Mouse (Mus musculus) gastrocnemius, postnatal 10 days (tissue): Measurements from ENCODE around the gene Ccdc17. TPM values are rescaled to one million over a fixed set of nuclear protein-coding genes. Genes with fewer than 3 reads are reported as not detected.
A peak's percentile ranks its signal among the peaks of the same experiment; 100 is the strongest.

Experiments
- DNase-seq: peaks from one replicate; pipeline ENCODE4 v3.0.0; 2021; ENCODE audit warnings: mixed read lengths
- long read RNA-seq, 2 experiments: library from polyadenylated mRNA; stranded (forward); transcript quantifications; one replicate each; pipeline ENCODE4 v2.0.0; 2021
- total RNA-seq, 2 experiments: library from RNA; stranded (reverse); gene quantifications; 2 replicates each; pipeline ENCODE4 v1.2.3; 2021

The Ccdc17 gene
- total RNA-seq = 1 to 10 TPM; 2.1 to 2.4 TPM
- long read RNA-seq, experiment 1, partial matches to known transcripts = 0 of 1 reads
- long read RNA-seq, experiment 1, other reads (novel, unspliced or antisense) = 0 of 1 reads
- long read RNA-seq, experiment 2, partial matches to known transcripts = 1 of 1 reads
- long read RNA-seq, experiment 2, other reads (novel, unspliced or antisense) = 0 of 1 reads

- DNase-seq = no peak
Measured at GRCm38 (mm10) chr4:116596379-116596778, at the start of gene Ccdc17. Ccdc17 (plus strand) TSS chr4:116596654.

- no peak for DNase-seq
Measured at GRCm38 (mm10) chr4:116550432-116550831, 46.0 kb upstream of the Ccdc17 start.

- DNase-seq = no peak
Measured at GRCm38 (mm10) chr4:116553035-116553434, 43.4 kb upstream of the Ccdc17 start.

- DNase-seq = peak; percentile 61
Measured at GRCm38 (mm10) chr4:116555413-116556300, 40.8 kb upstream of the Ccdc17 start, which contains the start of gene Tmem69. Tmem69 (minus strand) TSS chr4:116555936.

- DNase-seq = peak; percentile 90
Measured at GRCm38 (mm10) chr4:116556561-116557305, 39.7 kb upstream of the Ccdc17 start.

- DNase-seq = peak; percentile 97
Measured at GRCm38 (mm10) chr4:116557306-116558121, 38.9 kb upstream of the Ccdc17 start, which contains the start of gene Gpbp1l1. Gpbp1l1 (plus strand) TSS chr4:116557658.

- no peak for DNase-seq
Measured at GRCm38 (mm10) chr4:116558151-116558882, 38.1 kb upstream of the Ccdc17 start.

GRCm38 (mm10) chr4:116595793-116596192, 661 bp upstream of the Ccdc17 start:
- DNase-seq = no peak

GRCm38 (mm10) chr4:116596978-116597881, 776 bp downstream of the Ccdc17 start:
- peak; percentile 76 for DNase-seq

- no peak for DNase-seq
Measured at GRCm38 (mm10) chr4:116612621-116613020, 16.2 kb downstream of the Ccdc17 start.

- DNase-seq = no peak
Measured at GRCm38 (mm10) chr4:116615237-116615636, 18.8 kb downstream of the Ccdc17 start.

- no peak for DNase-seq
Measured at GRCm38 (mm10) chr4:116624831-116625230, 28.4 kb downstream of the Ccdc17 start.

- peak; percentile 78 for DNase-seq
Measured at GRCm38 (mm10) chr4:116626658-116627358, 30.4 kb downstream of the Ccdc17 start.

- DNase-seq = peak; percentile 86
Measured at GRCm38 (mm10) chr4:116627359-116627716, 30.9 kb downstream of the Ccdc17 start.

GRCm38 (mm10) chr4:116627722-116628662, 31.5 kb downstream of the Ccdc17 start, which contains the start of gene Nasp:
Nasp (minus strand) TSS chr4:116627941.
- peak; percentile 53 for DNase-seq

- no peak for DNase-seq
Measured at GRCm38 (mm10) chr4:116635197-116635596, 38.7 kb downstream of the Ccdc17 start.

- no peak for DNase-seq
Measured at GRCm38 (mm10) chr4:116638821-116639220, 42.4 kb downstream of the Ccdc17 start.

- no peak for DNase-seq
Measured at GRCm38 (mm10) chr4:116642071-116642470, 45.6 kb downstream of the Ccdc17 start.
